14 mouse cellular contexts compared by ENCODE assay signal in genomic region chr8:126686827-126687226, GRCm38 (mm10).
DNase-seq lines count a peak whose midpoint lies in the region; ATAC-seq and TF ChIP-seq lines count a peak whose summit lies in the region.
"Had no signal": no experiment of that assay in that cellular context is flagged by ENCODE, and none has a peak within 500 bp of the region (broad histone marks: within the 10 kb centered on the region; RNA-seq: fewer than 3 reads in every experiment).

No protein-coding gene starts in this region.

- no peak for ATAC-seq in CD4-positive, CD25-positive, alpha-beta regulatory T cell, adult 4 months
- ATAC-seq in liver, postnatal 0 days = peak; percentile 73
- no peak for ATAC-seq in liver, embryonic 12.5 days
- no peak for ATAC-seq in embryonic facial prominence, embryonic 15.5 days (ENCODE audit: insufficient number of reproducible peaks, low FRiP score, low TSS enrichment, low read depth)
- ATAC-seq: forebrain, embryonic 13.5 days had no signal

- H3K4me1 ChIP-seq in liver, postnatal 0 days (ENCODE audit: insufficient read depth) = peaks cover 10% of the 10 kb centered on the region
- H3K4me1 ChIP-seq in liver, embryonic 12.5 days = peaks cover 6% of the 10 kb centered on the region
- H3K4me1 ChIP-seq in embryonic facial prominence, embryonic 15.5 days = peaks cover 46% of the 10 kb centered on the region

- no peak overlapping the region for H3K4me3 ChIP-seq in liver, postnatal 0 days (ENCODE audit: low read depth, low read length)
- no peak overlapping the region for H3K4me3 ChIP-seq in liver, embryonic 12.5 days
- no peak overlapping the region for H3K4me3 ChIP-seq in embryonic facial prominence, embryonic 15.5 days (replicated peaks)
- H3K4me3 ChIP-seq: forebrain, embryonic 13.5 days; hindbrain, embryonic 10.5 days had no signal

- no peak overlapping the region for H3K4me2 ChIP-seq in liver, postnatal 0 days (ENCODE audit: low read depth, low read length)
- H3K4me2 ChIP-seq in liver, embryonic 12.5 days = no peak overlapping the region
- no peak overlapping the region for H3K4me2 ChIP-seq in embryonic facial prominence, embryonic 15.5 days (replicated peaks)
- H3K4me2 ChIP-seq: forebrain, embryonic 13.5 days had no signal

- peak overlapping the region; percentile 51; the same call in 1 of the 2 replicates for H3K27ac ChIP-seq in liver, postnatal 0 days (ENCODE audit: low read depth)
- H3K27ac ChIP-seq in liver, embryonic 12.5 days = no peak overlapping the region
- peak overlapping the region; percentile 65; the same call in 1 of the 2 replicates for H3K27ac ChIP-seq in embryonic facial prominence, embryonic 15.5 days (replicated peaks)
- H3K27ac ChIP-seq: forebrain, embryonic 13.5 days; hindbrain, embryonic 10.5 days; macrophage had no signal

- DNase-seq in CD4-positive, CD25-positive, alpha-beta regulatory T cell, adult 2 months (ENCODE audit: low read depth, low spot score) = peak; percentile 50
- DNase-seq in liver, postnatal 0 days = no peak
- DNase-seq in thymus, postnatal 25 days = peak; percentile 65
- DNase-seq in ovary, postnatal 10 days (ENCODE audit: low spot score) = no peak
- DNase-seq in right cerebral cortex, postnatal 4 days = no peak
- DNase-seq: kidney, postnatal 14 days; layer of hippocampus, postnatal 36 days; spleen, adult 18-20 months had no signal

- no peaks in the 10 kb centered on the region for H3K27me3 ChIP-seq in liver, postnatal 0 days (ENCODE audit: insufficient read depth, low read length)
- H3K27me3 ChIP-seq in liver, embryonic 12.5 days (replicated peaks) = no peaks in the 10 kb centered on the region
- H3K27me3 ChIP-seq in embryonic facial prominence, embryonic 15.5 days = no peaks in the 10 kb centered on the region
- H3K27me3 ChIP-seq: forebrain, embryonic 13.5 days had no signal

- no peak overlapping the region for H3K9ac ChIP-seq in liver, postnatal 0 days (replicated peaks)
- no peak overlapping the region for H3K9ac ChIP-seq in liver, embryonic 12.5 days
- no peak overlapping the region for H3K9ac ChIP-seq in embryonic facial prominence, embryonic 15.5 days
- H3K9ac ChIP-seq: forebrain, embryonic 13.5 days had no signal

- WGBS in liver, postnatal 0 days (ENCODE audit: insufficient replicate concordance) = 76% methylated on average over 4 of the region's 4 CpGs
- 63% methylated on average over 4 of the region's 4 CpGs for WGBS in liver, embryonic 12.5 days (ENCODE audit: insufficient replicate concordance)
- 67% methylated on average over 4 of the region's 4 CpGs for WGBS in embryonic facial prominence, embryonic 15.5 days

- TF ChIP-seq EP300 in liver, postnatal 0 days (IDR thresholded peaks at IDR 0.05; ENCODE audit: low read depth) = no peak

- TF ChIP-seq CTCF in liver, postnatal 0 days (IDR thresholded peaks at IDR 0.05; ENCODE audit: low read depth) = no peak; the same call in 1 of the 2 replicates

- no peaks in the 10 kb centered on the region for H3K9me3 ChIP-seq in liver, postnatal 0 days (ENCODE audit: low read length)
- no peaks in the 10 kb centered on the region for H3K9me3 ChIP-seq in liver, embryonic 12.5 days (replicated peaks)
- H3K9me3 ChIP-seq in embryonic facial prominence, embryonic 15.5 days (replicated peaks) = no peaks in the 10 kb centered on the region
- H3K9me3 ChIP-seq: forebrain, embryonic 13.5 days; hindbrain, embryonic 10.5 days had no signal

- no peaks in the 10 kb centered on the region for H3K36me3 ChIP-seq in liver, postnatal 0 days (replicated peaks; ENCODE audit: insufficient read depth, low read length)
- no peaks in the 10 kb centered on the region for H3K36me3 ChIP-seq in liver, embryonic 12.5 days
- H3K36me3 ChIP-seq in embryonic facial prominence, embryonic 15.5 days = no peaks in the 10 kb centered on the region
- H3K36me3 ChIP-seq: hindbrain, embryonic 10.5 days had no signal

Comparison
In these comparisons a context has a peak if more than half of its experiments do, and no peak if none do; other contexts are left out.
1. DNase-seq: peak in CD4-positive, CD25-positive, alpha-beta regulatory T cell, adult 2 months (single experiment) and thymus, postnatal 25 days (single experiment); none in liver, postnatal 0 days (single experiment), ovary, postnatal 10 days (single experiment) and right cerebral cortex, postnatal 4 days (single experiment).